Mouse (Mus musculus): Measurements from ENCODE around the gene Bmpr1b. TPM values are rescaled to one million over a fixed set of nuclear protein-coding genes. Genes with fewer than 3 reads are reported as not detected.

The Bmpr1b gene
- polyA plus RNA-seq, 1 experiment from 2014 or later, result 4.1 TPM

GRCm38 (mm10) chr3:142113208-142113607 lies 56.0 kb downstream of the Bmpr1b start:
- WGBS, result 85% methylated on average over 4 of the region's 4 CpGs

GRCm38 (mm10) chr3:142106227-142106626 lies 63.0 kb downstream of the Bmpr1b start:
- H3K27me3 ChIP-seq, result no peaks in the 10 kb centered on the region
- no peaks in the 10 kb centered on the region for H3K36me3 ChIP-seq
- H3K4me1 ChIP-seq, result no peaks in the 10 kb centered on the region
- no peak for ATAC-seq (ENCODE audit: insufficient number of reproducible peaks, insufficient read depth, low FRiP score, low TSS enrichment, low read depth)
- H3K27ac ChIP-seq, result no peak overlapping the region
- H3K9me3 ChIP-seq, result 0 out of 2 replicates have a peak, but pooled peaks cover 3% of the 10 kb centered on the region
- no peak overlapping the region for H3K4me2 ChIP-seq
- WGBS, result 89% methylated on average over 6 of the region's 6 CpGs
- H3K4me3 ChIP-seq, result no peak overlapping the region
- H3K9ac ChIP-seq, result no peak overlapping the region

More at GRCm38 (mm10) chr3:142113208-142113607, 56.0 kb downstream of the Bmpr1b start:
- no peak overlapping the region for H3K27ac ChIP-seq
- ATAC-seq (ENCODE audit: insufficient number of reproducible peaks, insufficient read depth, low FRiP score, low TSS enrichment, low read depth), result no peak
- no peaks in the 10 kb centered on the region for H3K9me3 ChIP-seq
- no peak overlapping the region for H3K4me3 ChIP-seq
- H3K36me3 ChIP-seq, result no peaks in the 10 kb centered on the region
- no peaks in the 10 kb centered on the region; the same call in 1 of the 2 replicates for H3K27me3 ChIP-seq
- peaks cover 7% of the 10 kb centered on the region for H3K4me1 ChIP-seq
- H3K4me2 ChIP-seq, result no peak overlapping the region
- H3K9ac ChIP-seq, result no peak overlapping the region

GRCm38 (mm10) chr3:142104027-142104805 lies 65.0 kb downstream of the Bmpr1b start:
- Histone ChIP-seq H3K9me3 (0 out of 2 replicates have a peak, but pooled peaks cover 3% of the 10 kb centered on the region), H3K36me3 (no peaks in the 10 kb centered on the region), H3K27me3 (no peaks in the 10 kb centered on the region), H3K27ac (no peak overlapping the region), H3K4me2 (no peak overlapping the region), H3K9ac (no peak overlapping the region), H3K4me1 (no peaks in the 10 kb centered on the region), H3K4me3 (no peak overlapping the region)
- ATAC-seq (ENCODE audit: insufficient number of reproducible peaks, insufficient read depth, low FRiP score, low TSS enrichment, low read depth), result no peak
- WGBS, result 71% methylated on average over 10 of the region's 10 CpGs

GRCm38 (mm10) chr3:142103622-142104021 lies 65.6 kb downstream of the Bmpr1b start:
- 0 out of 2 replicates have a peak, but pooled peaks cover 3% of the 10 kb centered on the region for H3K9me3 ChIP-seq
- H3K27ac ChIP-seq, result no peak overlapping the region
- 79% methylated on average over 4 of the region's 4 CpGs for WGBS
- no peak overlapping the region for H3K9ac ChIP-seq
- ATAC-seq (ENCODE audit: insufficient number of reproducible peaks, insufficient read depth, low FRiP score, low TSS enrichment, low read depth), result no peak
- no peak overlapping the region for H3K4me2 ChIP-seq
- no peaks in the 10 kb centered on the region for H3K27me3 ChIP-seq
- no peaks in the 10 kb centered on the region for H3K4me1 ChIP-seq
- no peak overlapping the region for H3K4me3 ChIP-seq
- no peaks in the 10 kb centered on the region for H3K36me3 ChIP-seq

- no peaks in the 10 kb centered on the region for H3K27me3 ChIP-seq
- H3K27ac ChIP-seq, result no peak overlapping the region
- H3K9me3 ChIP-seq, result no peaks in the 10 kb centered on the region
- no peak overlapping the region for H3K4me3 ChIP-seq
- 8% methylated on average over 2 of the region's 2 CpGs for WGBS
- no peak overlapping the region for H3K4me2 ChIP-seq
- no peak for ATAC-seq (ENCODE audit: insufficient number of reproducible peaks, insufficient read depth, low FRiP score, low TSS enrichment, low read depth)
- no peak overlapping the region for H3K9ac ChIP-seq
- H3K4me1 ChIP-seq, result peaks cover 2% of the 10 kb centered on the region
- H3K36me3 ChIP-seq, result no peaks in the 10 kb centered on the region
Measured at GRCm38 (mm10) chr3:142099151-142099550, 70.1 kb downstream of the Bmpr1b start.

GRCm38 (mm10) chr3:142094049-142094448 lies 75.2 kb downstream of the Bmpr1b start:
- Histone ChIP-seq H3K4me1 (peaks cover 18% of the 10 kb centered on the region), H3K9me3 (no peaks in the 10 kb centered on the region), H3K4me2 (no peak overlapping the region), H3K9ac (no peak overlapping the region), H3K4me3 (no peak overlapping the region), H3K27ac (no peak overlapping the region), H3K27me3 (peaks cover 18% of the 10 kb centered on the region; the same call in 1 of the 2 replicates), H3K36me3 (no peaks in the 10 kb centered on the region)
- WGBS, result 22% methylated on average over 4 of the region's 4 CpGs
- no peak for ATAC-seq (ENCODE audit: insufficient number of reproducible peaks, insufficient read depth, low FRiP score, low TSS enrichment, low read depth)

GRCm38 (mm10) chr3:142089684-142090083 lies 79.5 kb downstream of the Bmpr1b start:
- H3K9me3 ChIP-seq, result no peaks in the 10 kb centered on the region
- 80% methylated on average over 4 of the region's 4 CpGs for WGBS
- H3K36me3 ChIP-seq, result no peaks in the 10 kb centered on the region
- no peak overlapping the region for H3K4me3 ChIP-seq
- no peak overlapping the region for H3K27ac ChIP-seq
- H3K27me3 ChIP-seq, result peaks cover 26% of the 10 kb centered on the region; the same call in 1 of the 2 replicates
- H3K4me2 ChIP-seq, result no peak overlapping the region
- peaks cover 18% of the 10 kb centered on the region for H3K4me1 ChIP-seq
- no peak for ATAC-seq (ENCODE audit: insufficient number of reproducible peaks, insufficient read depth, low FRiP score, low TSS enrichment, low read depth)
- H3K9ac ChIP-seq, result no peak overlapping the region

- no peak overlapping the region for H3K4me3 ChIP-seq
- peaks cover 4% of the 10 kb centered on the region for H3K4me1 ChIP-seq
- H3K27ac ChIP-seq, result no peak overlapping the region
- 42% methylated on average over 3 of the region's 3 CpGs for WGBS
- H3K9ac ChIP-seq, result no peak overlapping the region
- no peaks in the 10 kb centered on the region for H3K9me3 ChIP-seq
- ATAC-seq (ENCODE audit: insufficient number of reproducible peaks, insufficient read depth, low FRiP score, low TSS enrichment, low read depth), result no peak
- no peaks in the 10 kb centered on the region for H3K36me3 ChIP-seq
- H3K27me3 ChIP-seq, result peaks cover 8% of the 10 kb centered on the region; the same call in 1 of the 2 replicates
- no peak overlapping the region for H3K4me2 ChIP-seq
Measured at GRCm38 (mm10) chr3:142085938-142086337, 83.3 kb downstream of the Bmpr1b start.

GRCm38 (mm10) chr3:142084091-142084490 lies 85.1 kb downstream of the Bmpr1b start:
- Histone ChIP-seq H3K4me2 (no peak overlapping the region), H3K9me3 (no peaks in the 10 kb centered on the region), H3K9ac (no peak overlapping the region), H3K4me3 (no peak overlapping the region), H3K27ac (no peak overlapping the region), H3K4me1 (no peaks in the 10 kb centered on the region), H3K27me3 (peaks cover 8% of the 10 kb centered on the region; the same call in 1 of the 2 replicates), H3K36me3 (no peaks in the 10 kb centered on the region)
- ATAC-seq (ENCODE audit: insufficient number of reproducible peaks, insufficient read depth, low FRiP score, low TSS enrichment, low read depth), result no peak
- WGBS, result 4% methylated on average over 1 of the region's 1 CpGs

- Histone ChIP-seq H3K27me3 (no peaks in the 10 kb centered on the region), H3K9ac (no peak overlapping the region), H3K4me3 (no peak overlapping the region), H3K4me2 (no peak overlapping the region), H3K4me1 (no peaks in the 10 kb centered on the region), H3K27ac (no peak overlapping the region), H3K36me3 (no peaks in the 10 kb centered on the region), H3K9me3 (no peaks in the 10 kb centered on the region)
- ATAC-seq (ENCODE audit: insufficient number of reproducible peaks, insufficient read depth, low FRiP score, low TSS enrichment, low read depth), result no peak
- WGBS, result 73% methylated on average over 3 of the region's 3 CpGs
Measured at GRCm38 (mm10) chr3:142077723-142078302, 91.4 kb downstream of the Bmpr1b start.

GRCm38 (mm10) chr3:142071601-142072000 lies 97.6 kb downstream of the Bmpr1b start:
- Histone ChIP-seq H3K4me3 (no peak overlapping the region), H3K9ac (no peak overlapping the region), H3K27ac (no peak overlapping the region), H3K9me3 (no peaks in the 10 kb centered on the region), H3K4me2 (no peak overlapping the region), H3K27me3 (no peaks in the 10 kb centered on the region), H3K4me1 (no peaks in the 10 kb centered on the region), H3K36me3 (no peaks in the 10 kb centered on the region)
- ATAC-seq (ENCODE audit: insufficient number of reproducible peaks, insufficient read depth, low FRiP score, low TSS enrichment, low read depth), result no peak
- WGBS, result 77% methylated on average over 5 of the region's 5 CpGs

- no peak overlapping the region for H3K4me3 ChIP-seq
- H3K27ac ChIP-seq, result no peak overlapping the region
- no peak overlapping the region for H3K4me2 ChIP-seq
- no peaks in the 10 kb centered on the region for H3K27me3 ChIP-seq
- WGBS, result 49% methylated on average over 1 of the region's 1 CpGs
- no peaks in the 10 kb centered on the region for H3K9me3 ChIP-seq
- peaks cover 9% of the 10 kb centered on the region for H3K4me1 ChIP-seq
- no peak overlapping the region for H3K9ac ChIP-seq
- no peaks in the 10 kb centered on the region for H3K36me3 ChIP-seq
- no peak for ATAC-seq (ENCODE audit: insufficient number of reproducible peaks, insufficient read depth, low FRiP score, low TSS enrichment, low read depth)
Measured at GRCm38 (mm10) chr3:142066792-142067346, 102.4 kb downstream of the Bmpr1b start.

Data from embryonic facial prominence, embryonic 13.5 days (tissue).